Mouse (Mus musculus): ENCODE results near the gene Tex12. TPM values are rescaled to one million over a fixed set of nuclear protein-coding genes. Genes with fewer than 3 reads are reported as not detected.
A peak's percentile ranks its signal among the peaks of the same experiment; 100 is the strongest.

Gene Tex12
- total RNA-seq, 2 experiments from 2014 or later = not detected

GRCm38 (mm10) chr9:50507570-50507969 is 53.6 kb downstream of the Tex12 start:
- peak; percentile 20 for DNase-seq

Other genes with a start within 250 kb of the Tex12 start
- gene Rpl10-ps3, start 216.4 kb downstream of the Tex12 start, total RNA-seq (2021) = 100 to 1,000 TPM; 805 to 877 TPM
- under 1 TPM; 0.30 to 0.51 TPM for gene Plet1, start 66.8 kb downstream of the Tex12 start, total RNA-seq (2021)
- 10 to 100 TPM; 62.0 to 72.7 TPM for gene Pts, start 32.6 kb downstream of the Tex12 start, total RNA-seq (2021)
- 1 to 10 TPM; 5.3 to 6.5 TPM for gene Il18, start 6.5 kb downstream of the Tex12 start, total RNA-seq (2021)
- gene Bco2, start 6.1 kb downstream of the Tex12 start, total RNA-seq (2021) = 1 to 10 TPM; 3.1 to 3.3 TPM
- 100 to 1,000 TPM; 628 to 725 TPM for gene Sdhd, start 42.5 kb upstream of the Tex12 start, total RNA-seq (2021)
- gene Timm8b, start 42.6 kb upstream of the Tex12 start, total RNA-seq (2021) = 100 to 1,000 TPM; 164 to 170 TPM
- 1 to 10 TPM; 1.1 to 1.8 TPM for gene Pih1d2, start 56.0 kb upstream of the Tex12 start, total RNA-seq (2021)
- gene Nkapd1, start 56.1 kb upstream of the Tex12 start, total RNA-seq (2021) = 10 to 100 TPM; 20.6 to 24.6 TPM
- 100 to 1,000 TPM; 310 to 317 TPM for gene Dlat, start 98.5 kb upstream of the Tex12 start, total RNA-seq (2021)
- 10 to 100 TPM in 1 of 2 experiments, 1 to 10 TPM in 1; 7.8 to 10.1 TPM for gene Dixdc1, start 178.2 kb upstream of the Tex12 start, total RNA-seq (2021)
- 1 to 10 TPM; 6.5 to 7.1 TPM for gene 2310030G06Rik, start 185.2 kb upstream of the Tex12 start, total RNA-seq (2021)
- 100 to 1,000 TPM in 1 of 2 experiments, 10 to 100 TPM in 1; 55.3 to 197 TPM for gene Cryab, start 190.0 kb upstream of the Tex12 start, total RNA-seq (2021)
- 10 to 100 TPM in 1 of 2 experiments, 1 to 10 TPM in 1; 5.1 to 13.5 TPM for gene Hspb2, start 191.0 kb upstream of the Tex12 start, total RNA-seq (2021)
- 1 to 10 TPM; 4.6 to 7.8 TPM for gene Fdxacb1, start 206.9 kb upstream of the Tex12 start, total RNA-seq (2021)
- 10 to 100 TPM; 27.9 to 28.0 TPM for gene Alg9, start 213.7 kb upstream of the Tex12 start, total RNA-seq (2021)
- gene 1110032A03Rik, start 214.2 kb upstream of the Tex12 start, total RNA-seq (2021) = 10 to 100 TPM; 31.2 to 32.2 TPM